Mouse (Mus musculus) heart, postnatal 0 days (tissue): ENCODE measurements around the gene Greb1. TPM values are rescaled to one million over a fixed set of nuclear protein-coding genes. Genes with fewer than 3 reads are reported as not detected.

Experiments used
- ATAC-seq: fragments of 200-750 bp; cut with Nextera tagmentation; 2 replicates; pipeline ENCODE4 v1.8.0; 2017; ENCODE audit warnings: low read depth, moderate number of reproducible peaks, moderate library complexity; ENCODE audit not compliant: insufficient read depth
- DNase-seq: peaks from one replicate; pipeline ENCODE4 v3.0.0-alpha.2; 2016; ENCODE audit warnings: low spot score
- H3K27ac ChIP-seq: fragments of 300-500 bp; sonication (generic); 2 replicates; pipeline ENCODE4 v1.5.1; 2014; ENCODE audit warnings: low read depth, mild to moderate bottlenecking
- H3K27me3 ChIP-seq: fragments of 300-500 bp; sonication (generic); 2 replicates; pipeline ENCODE4 v1.6.1; 2014; ENCODE audit warnings: low read length, mixed read lengths; ENCODE audit not compliant: control insufficient read depth, insufficient read depth
- H3K36me3 ChIP-seq: fragments of 300-500 bp; sonication (generic); replicated peaks from 2 replicates; pipeline ENCODE4 v1.6.1; 2014; ENCODE audit warnings: low read length, mixed read lengths; ENCODE audit not compliant: control insufficient read depth, insufficient read depth
- H3K4me1 ChIP-seq: fragments of 300-500 bp; sonication (generic); 2 replicates; pipeline ENCODE4 v1.6.1; 2014; ENCODE audit warnings: antibody characterized with exemption; ENCODE audit not compliant: control insufficient read depth, insufficient read depth
- H3K4me2 ChIP-seq: fragments of 300-500 bp; sonication (generic); 2 replicates; pipeline ENCODE4 v1.6.1; 2014; ENCODE audit warnings: low read depth, mild to moderate bottlenecking, low read length, moderate library complexity
- H3K4me3 ChIP-seq: fragments of 300-500 bp; sonication (generic); 2 replicates; pipeline ENCODE4 v1.5.1; 2014; ENCODE audit warnings: low read depth, low read length
- H3K9ac ChIP-seq: fragments of 300-500 bp; sonication (generic); replicated peaks from 2 replicates; pipeline ENCODE4 v1.6.1; 2014; ENCODE audit warnings: low read depth, low read length, mixed read lengths
- H3K9me3 ChIP-seq: fragments of 300-500 bp; sonication (generic); replicated peaks from 2 replicates; pipeline ENCODE4 v1.6.1; 2016; ENCODE audit warnings: low read length; ENCODE audit not compliant: control insufficient read depth
- CTCF ChIP-seq: IDR thresholded peaks from 2 replicates; pipeline ENCODE4 v1.5.1; 2016; ENCODE audit warnings: antibody characterized with exemption, control low read depth, low read depth
- EP300 ChIP-seq: IDR thresholded peaks from 2 replicates; pipeline ENCODE4 v1.6.1; 2016; ENCODE audit warnings: antibody characterized with exemption, low read depth
- WGBS: fragments of 180-500 bp; shearing (Covaris S2); extraction: QIAGEN DNeasy Blood & Tissue Kit; methylation state at CpG from one replicate; pipeline ENCODE4 v1.1.7; 2014; 5-methylcytosine and 5-hydroxymethylcytosine counted together
- microRNA-seq: library from miRNA; unstranded; fragments of <30 nt; microRNA quantifications from one replicate; pipeline ENCODE4, GENCODE M21; 2016
- polyA plus RNA-seq: library from polyadenylated mRNA; unstranded; fragments of >200 nt; fragmentation: Nextera tagmentation; extraction: Ambion mirVana; gene quantifications from 2 replicates; pipeline ENCODE4 v1.2.1, GENCODE M21; 2015
- total RNA-seq: library from RNA; depleted of rRNA; stranded (reverse); fragments of >200 nt; gene quantifications from 2 replicates; pipeline ENCODE4 v1.2.3, GENCODE M21; 2014; ENCODE audit warnings: low replicate concordance; rRNA removed

Gene Greb1
- total and polyA plus RNA-seq, 2 experiments from 2014 or later: 0.11 to 0.15 TPM

GRCm38 (mm10) chr12:16630866-16631185 lies 169.9 kb downstream of the Greb1 start:
- WGBS: 90% methylated on average over 1 of the region's 1 CpGs

GRCm38 (mm10) chr12:16630152-16630865 lies 170.4 kb downstream of the Greb1 start:
- TF ChIP-seq EP300 (no peak), CTCF (no peak)
- DNase-seq (peak; percentile 47), ATAC-seq (peak; percentile 87)
- Histone ChIP-seq H3K27me3 (no peaks in the 10 kb centered on the region), H3K4me1 (peaks cover 11% of the 10 kb centered on the region; the same call in 1 of the 2 replicates), H3K4me3 (no peak overlapping the region), H3K27ac (peak overlapping the region; percentile 67), H3K4me2 (no peak overlapping the region), H3K9ac (no peak overlapping the region), H3K9me3 (no peaks in the 10 kb centered on the region), H3K36me3 (no peaks in the 10 kb centered on the region)
- WGBS: 36% methylated on average over 7 of the region's 7 CpGs

More at GRCm38 (mm10) chr12:16630866-16631185, 169.9 kb downstream of the Greb1 start:
- no peaks in the 10 kb centered on the region for H3K27me3 ChIP-seq
- ATAC-seq (peak; percentile 15; the same call in 1 of the 2 replicates), DNase-seq (no peak)
- H3K9ac ChIP-seq: no peak overlapping the region
- no peak overlapping the region for H3K4me3 ChIP-seq
- H3K4me1 ChIP-seq: peaks cover 11% of the 10 kb centered on the region; the same call in 1 of the 2 replicates
- H3K36me3 ChIP-seq: no peaks in the 10 kb centered on the region
- H3K9me3 ChIP-seq: no peaks in the 10 kb centered on the region
- peak overlapping the region; percentile 67 for H3K27ac ChIP-seq
- no peak overlapping the region for H3K4me2 ChIP-seq
- TF ChIP-seq EP300 (no peak), CTCF (no peak)

Small RNAs within 50 kb of the gene (microRNA-seq; reads per million reads assigned to microRNA genes)
- gene Gm44305: not detected

Other genes starting within 250 kb of the Greb1 start
- 16.9 and 24.8 TPM in 2 replicates for gene Lpin1, start 189.9 kb downstream of the Greb1 start, total RNA-seq
- 10.6 and 11.1 TPM in 2 replicates for gene Lpin1, start 189.9 kb downstream of the Greb1 start, polyA plus RNA-seq
- gene Ntsr2, start 147.5 kb downstream of the Greb1 start, total RNA-seq: 0.38 TPM in 1 of 2 replicates, not detected in the other
- gene Ntsr2, start 147.5 kb downstream of the Greb1 start, polyA plus RNA-seq: 0.79 and 0.82 TPM in 2 replicates
- 32.2 and 50.4 TPM in 2 replicates for gene E2f6, start 10.1 kb upstream of the Greb1 start, total RNA-seq
- 34.1 and 35.4 TPM in 2 replicates for gene E2f6, start 10.1 kb upstream of the Greb1 start, polyA plus RNA-seq
- gene Rock2, start 94.0 kb upstream of the Greb1 start, total RNA-seq: 49.2 and 50.6 TPM in 2 replicates
- gene Rock2, start 94.0 kb upstream of the Greb1 start, polyA plus RNA-seq: 22.8 and 24.6 TPM in 2 replicates
- gene Pqlc3, start 199.5 kb upstream of the Greb1 start, total RNA-seq: 2.2 and 5.1 TPM in 2 replicates
- gene Pqlc3, start 199.5 kb upstream of the Greb1 start, polyA plus RNA-seq: 2.8 and 3.5 TPM in 2 replicates
- not detected in 2 replicates for gene 2410004P03Rik, start 210.8 kb upstream of the Greb1 start, total RNA-seq
- gene 2410004P03Rik, start 210.8 kb upstream of the Greb1 start, polyA plus RNA-seq: 0.20 and 0.38 TPM in 2 replicates